Mouse (Mus musculus) T-helper 17 cell (primary cell): ENCODE measurements around the gene Serpina3c.

Source experiments
- in situ Hi-C, 2 experiments: fragments of 300-600 bp; cut with MboI, MseI; formaldehyde crosslinking; loops; 1 replicate in 1 of 2; 2 replicates in 1 of 2; pipeline ENCODE4 v1.15.1; 2025; ENCODE audit warnings: high pct_unique_total_duplicates in 2 of 2

The Serpina3c gene

DNA sequence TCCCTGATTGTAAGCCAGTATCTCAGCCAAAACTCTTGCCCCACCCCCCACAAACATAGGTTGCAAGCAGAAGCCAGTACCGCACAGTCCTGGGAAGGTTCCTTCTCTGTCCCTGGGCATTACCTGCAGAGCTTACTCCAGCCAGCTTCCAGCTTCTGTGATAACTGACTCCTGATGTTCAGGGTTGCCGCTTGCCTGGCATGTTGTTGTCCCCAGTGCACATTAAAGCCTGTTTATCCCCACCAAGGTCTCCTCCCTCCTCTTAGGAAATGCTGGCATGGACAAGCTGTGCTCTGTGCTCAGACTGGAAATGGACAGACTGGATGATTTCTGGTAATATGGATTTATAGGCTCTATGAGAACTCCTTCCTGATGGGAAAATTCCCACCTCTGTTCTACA, at the start of gene Serpina3c:
TSS of gene Serpina3c (minus strand) at position 215 of the 400 bp plus-strand sequence.
- in situ Hi-C loops, result no loop called here

DNA sequence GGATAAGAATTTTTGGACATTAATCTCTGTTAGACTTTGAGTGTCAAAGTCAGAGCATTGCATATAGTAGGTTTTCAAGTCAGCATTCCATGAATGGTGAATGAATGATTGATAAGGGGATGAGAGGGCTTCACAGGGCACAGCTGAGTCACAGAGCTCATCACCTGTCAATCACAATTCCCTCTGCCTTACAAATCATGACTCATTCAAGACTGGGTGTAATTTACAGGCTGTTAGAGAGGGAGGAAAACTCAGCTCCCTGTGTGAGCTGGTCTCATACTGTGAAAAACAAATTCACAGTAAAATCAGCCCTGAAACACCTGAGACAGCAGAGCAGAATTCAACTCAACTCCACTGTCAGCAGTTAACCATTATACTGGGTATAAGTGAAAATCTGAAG, 37.2 kb upstream of the Serpina3c start:
- in situ Hi-C loops, result no loop called here

DNA sequence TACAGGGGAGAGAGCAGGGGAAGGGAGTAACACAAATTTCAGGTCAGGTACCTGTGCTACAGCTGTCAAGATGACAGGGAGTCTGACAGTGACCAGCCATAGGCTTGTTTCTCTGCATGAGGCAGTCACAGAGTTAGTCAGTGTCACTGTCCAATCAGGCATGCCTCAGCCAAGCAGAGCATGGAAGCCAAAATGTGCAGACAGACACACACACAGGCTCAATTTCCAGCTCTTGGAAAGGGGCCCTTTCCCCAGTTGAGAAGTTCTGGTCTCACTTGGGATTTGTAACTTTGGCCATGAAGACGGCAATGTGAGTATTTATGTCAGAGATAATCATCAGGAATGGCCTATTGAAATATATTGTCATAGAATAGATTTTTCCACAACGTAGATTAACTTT, 35.6 kb upstream of the Serpina3c start:
- in situ Hi-C loops, result no loop called here

DNA sequence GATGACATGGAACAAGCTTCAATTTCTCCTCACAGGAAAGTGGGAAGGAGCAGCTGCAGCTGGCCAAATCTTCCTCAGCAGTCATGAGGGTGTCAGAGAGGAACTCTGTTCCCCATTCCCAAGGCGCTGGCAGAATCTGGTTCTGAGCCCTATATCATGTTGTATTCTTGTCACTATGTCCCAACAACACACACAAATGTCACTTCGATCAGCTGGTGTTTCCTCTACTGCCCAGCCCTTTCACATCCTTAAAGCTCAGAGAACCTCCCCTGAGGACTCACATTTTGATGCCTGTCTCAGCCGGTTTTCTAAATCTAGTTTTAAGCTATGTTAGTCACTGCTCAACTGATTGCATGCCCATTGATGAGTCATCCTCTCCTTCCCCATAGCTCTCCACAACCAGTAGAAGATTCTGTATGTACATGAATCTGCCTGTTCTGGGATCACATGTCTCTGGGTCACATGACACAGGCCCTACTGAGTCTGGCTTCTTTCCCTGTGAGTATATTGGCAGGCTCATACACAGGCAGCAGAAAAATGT, 32.4 kb upstream of the Serpina3c start:
- in situ Hi-C loops, result no loop called here

DNA sequence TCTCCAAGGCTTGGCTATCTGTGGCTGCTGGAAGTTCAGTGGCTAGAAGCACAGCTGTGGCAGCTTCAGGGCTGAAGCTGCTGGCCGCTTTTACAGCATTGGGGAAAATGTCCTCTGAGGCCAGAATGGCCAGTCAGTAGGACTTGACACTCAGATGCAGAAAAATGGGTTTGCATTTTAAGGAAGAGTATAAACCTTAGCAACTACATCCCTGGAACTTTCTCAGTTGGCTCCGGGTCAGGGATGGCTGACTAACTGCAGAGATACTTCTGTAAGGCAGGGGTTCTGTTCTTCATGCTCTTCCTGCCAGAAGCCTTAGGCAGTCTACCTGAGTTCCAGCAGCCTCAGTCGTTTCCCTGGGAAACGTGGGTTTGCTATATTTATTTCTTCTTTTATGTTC, 31.4 kb upstream of the Serpina3c start:
- in situ Hi-C loops, result no loop called here

DNA sequence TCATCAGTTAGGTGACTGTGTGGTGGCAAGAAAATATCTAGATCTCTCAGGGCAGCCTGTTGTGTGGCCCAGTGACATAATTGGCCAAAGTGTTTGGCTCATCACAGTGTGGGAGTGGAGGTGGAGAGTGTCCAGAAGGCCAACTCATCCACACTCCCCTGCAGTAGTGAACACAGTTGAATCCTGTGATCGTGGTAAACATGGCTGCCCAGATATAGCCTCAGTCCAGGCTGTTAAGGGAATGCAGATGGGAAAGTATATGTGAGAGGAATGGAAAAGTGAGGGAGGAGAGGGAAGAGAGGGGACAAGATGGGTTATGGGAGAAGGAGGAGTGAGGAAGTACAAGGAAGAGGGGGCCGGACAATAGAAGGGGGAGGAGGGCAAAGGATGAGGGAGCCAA, 25.3 kb upstream of the Serpina3c start:
- in situ Hi-C loops, result loop anchor here in 1 of 2 experiments (5.0 kb wide), 1 partner anchor 33 kb away; the partner anchor contains the start of gene Serpina3f

DNA sequence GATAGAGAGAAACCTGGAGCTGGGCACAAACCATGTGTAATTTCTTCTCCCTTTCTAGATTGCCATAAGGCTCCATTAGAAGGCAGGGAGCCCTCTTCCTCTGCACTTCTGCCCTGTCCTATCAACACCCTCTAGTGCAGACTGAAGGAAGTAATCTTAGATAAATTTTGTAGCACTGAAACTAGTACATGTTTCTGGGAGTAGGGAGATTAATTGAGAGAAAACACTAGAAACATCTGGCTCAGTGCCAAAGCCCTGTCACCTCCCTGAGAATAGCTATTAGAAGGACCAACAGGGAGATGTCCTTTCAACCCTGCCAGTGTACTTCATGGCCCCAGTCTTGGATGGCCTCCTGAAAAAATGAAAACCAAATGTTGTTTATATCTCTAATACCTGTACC, 24.9 kb upstream of the Serpina3c start:
- in situ Hi-C loops, result loop anchor here in 1 of 2 experiments (5.0 kb wide), 1 partner anchor 34 kb away; the partner anchor contains the start of gene Serpina3f

DNA sequence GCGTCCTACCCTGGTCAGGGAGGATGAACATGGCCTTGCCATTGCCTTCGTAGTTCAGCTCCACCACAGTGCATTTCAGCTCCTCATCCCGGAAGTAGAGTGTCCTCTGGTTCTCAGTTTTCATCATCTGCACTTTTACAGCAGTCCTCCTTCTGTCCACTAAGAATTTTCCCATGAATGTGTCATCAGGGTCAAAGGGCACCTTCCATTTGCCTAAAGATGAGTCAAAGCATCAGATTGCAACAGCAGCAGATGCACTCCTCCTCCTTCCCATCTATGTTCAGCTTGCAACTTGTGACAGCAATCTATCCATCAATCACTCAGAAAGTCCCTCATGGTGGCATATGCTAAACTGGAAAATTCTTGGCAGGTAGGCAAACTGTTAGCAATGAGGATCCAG, 22.0 kb upstream of the Serpina3c start:
- in situ Hi-C loops, result loop anchor here in 1 of 2 experiments (5.0 kb wide), 1 partner anchor 37 kb away; the partner anchor contains the start of gene Serpina3f

DNA sequence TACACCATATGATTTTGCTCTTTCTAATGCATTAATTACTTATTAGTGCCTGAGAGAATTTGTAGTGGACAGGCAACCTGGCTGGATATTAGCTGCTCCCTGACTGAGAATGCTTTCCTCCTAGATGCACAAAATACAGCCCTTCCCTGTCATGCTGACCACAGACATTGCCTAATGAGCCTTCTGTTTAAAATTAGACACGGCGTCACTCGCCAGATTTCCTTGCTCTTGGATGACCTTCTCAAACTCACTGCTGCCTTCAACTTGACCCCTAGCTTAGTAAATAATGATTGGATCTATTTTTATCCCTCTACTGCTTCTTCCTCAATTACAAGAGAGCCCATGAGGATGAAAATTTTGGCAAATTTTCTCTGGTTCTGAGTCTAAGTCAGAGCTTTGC, 21.1 kb upstream of the Serpina3c start:
- in situ Hi-C loops, result loop anchor here in 1 of 2 experiments (5.0 kb wide), 1 partner anchor 38 kb away; the partner anchor contains the start of gene Serpina3f

DNA sequence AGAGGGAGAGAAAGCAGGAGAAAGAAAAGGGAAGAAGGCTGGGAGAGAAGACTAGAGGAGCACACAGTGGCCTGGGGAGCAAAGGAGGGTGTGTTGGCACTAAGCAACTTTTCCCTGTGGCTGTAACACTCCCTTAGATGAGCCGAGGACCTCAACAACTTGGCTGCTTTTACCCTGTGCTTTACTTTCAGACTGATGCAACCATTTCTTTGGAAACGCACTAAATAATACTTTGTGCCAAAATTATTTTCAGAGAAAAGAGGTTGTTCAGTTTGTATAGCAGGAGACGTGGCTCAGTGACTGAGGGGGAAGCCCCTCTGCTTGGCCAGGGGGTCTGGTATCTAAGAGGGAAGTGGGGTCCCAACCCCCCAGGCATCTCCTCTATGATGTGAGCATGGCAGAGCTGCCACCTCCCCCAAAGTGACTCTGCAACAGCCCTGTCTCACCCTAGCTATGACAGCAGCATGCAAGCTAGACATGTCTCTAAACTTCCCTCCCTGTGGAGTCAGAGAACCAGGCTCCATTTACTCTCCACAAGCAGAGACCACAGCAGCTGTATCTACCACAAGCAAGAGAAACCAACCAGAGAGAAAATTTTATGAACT, 527 bp downstream of the Serpina3c start:
- in situ Hi-C loops, result no loop called here

DNA sequence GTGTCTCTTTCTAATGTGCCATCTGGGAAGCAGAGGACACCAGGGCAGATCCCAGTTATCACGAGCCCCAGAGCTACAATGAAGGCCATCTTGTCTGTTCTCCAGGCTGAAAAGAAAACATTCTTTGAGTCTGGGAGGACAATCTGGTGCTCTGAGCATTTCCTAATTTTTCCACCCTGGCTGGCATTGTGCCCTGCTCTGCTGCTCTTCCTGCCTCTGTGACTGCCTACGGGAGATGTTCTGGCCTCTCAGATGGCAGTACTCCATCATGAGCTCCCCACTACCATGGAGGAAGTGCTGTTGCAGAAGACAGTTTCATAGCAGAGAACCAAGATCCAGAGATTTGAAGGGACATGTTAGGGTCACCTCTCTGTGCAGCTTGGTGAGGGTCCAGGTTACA, 1.7 kb downstream of the Serpina3c start:
- in situ Hi-C loops, result no loop called here

DNA sequence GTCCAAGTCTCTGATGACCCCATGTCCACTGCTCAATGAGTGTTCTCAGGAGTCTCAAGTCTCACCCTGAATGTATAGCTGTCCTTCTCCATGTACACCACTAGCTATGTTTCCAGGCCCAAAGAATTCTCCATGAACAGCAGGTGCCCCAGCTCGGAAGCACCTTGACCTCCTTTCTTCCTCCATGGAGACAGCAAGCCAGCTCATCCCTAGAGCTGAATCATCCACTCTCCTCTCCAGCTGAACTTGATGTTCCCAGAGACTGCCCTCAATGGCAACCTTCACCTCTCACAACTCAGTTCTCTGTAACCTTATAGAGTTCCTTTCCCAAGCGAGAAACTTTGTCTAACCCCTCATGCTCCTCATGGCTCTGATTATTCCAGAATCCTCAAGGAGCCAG, 8.1 kb downstream of the Serpina3c start:
- in situ Hi-C loops, result no loop called here

DNA sequence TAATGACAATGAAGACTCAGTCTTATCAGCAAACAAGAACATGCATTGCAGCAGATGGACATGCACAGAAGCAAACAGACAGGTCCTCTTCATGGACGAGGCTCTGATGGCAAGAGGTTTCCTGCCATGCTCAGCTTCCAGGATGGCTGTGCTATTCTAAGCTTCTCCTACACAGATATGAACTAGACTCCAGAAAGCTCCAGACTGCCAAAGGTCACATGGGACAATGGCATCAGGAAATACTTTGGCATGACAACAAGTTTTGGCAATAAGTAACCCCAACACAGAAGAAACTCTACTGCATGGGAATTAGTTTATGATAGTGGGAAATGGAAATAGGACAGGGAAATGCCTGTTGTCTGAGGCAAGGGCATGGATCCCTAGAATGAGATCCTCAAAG, 10.4 kb downstream of the Serpina3c start:
- in situ Hi-C loops, result no loop called here

DNA sequence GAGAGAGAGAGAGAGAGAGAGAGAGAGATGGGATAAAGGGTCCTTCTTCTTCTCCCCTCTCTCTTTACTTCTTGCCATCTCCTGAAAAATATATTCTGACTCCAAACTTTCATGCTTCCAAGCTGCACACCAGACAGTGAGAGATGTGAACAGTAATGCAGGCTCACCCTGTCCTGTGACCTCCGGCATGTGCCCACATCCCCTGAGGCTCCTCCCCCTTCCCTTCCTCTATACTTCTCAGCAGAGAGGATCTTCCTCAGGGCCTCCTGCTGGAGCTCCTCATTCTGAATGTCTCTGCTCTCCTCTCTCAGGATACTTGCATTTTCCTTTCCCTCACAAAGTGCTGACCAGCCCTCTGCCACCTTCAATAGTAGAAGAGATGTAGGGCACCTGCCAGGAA, 11.2 kb downstream of the Serpina3c start:
- in situ Hi-C loops, result no loop called here

DNA sequence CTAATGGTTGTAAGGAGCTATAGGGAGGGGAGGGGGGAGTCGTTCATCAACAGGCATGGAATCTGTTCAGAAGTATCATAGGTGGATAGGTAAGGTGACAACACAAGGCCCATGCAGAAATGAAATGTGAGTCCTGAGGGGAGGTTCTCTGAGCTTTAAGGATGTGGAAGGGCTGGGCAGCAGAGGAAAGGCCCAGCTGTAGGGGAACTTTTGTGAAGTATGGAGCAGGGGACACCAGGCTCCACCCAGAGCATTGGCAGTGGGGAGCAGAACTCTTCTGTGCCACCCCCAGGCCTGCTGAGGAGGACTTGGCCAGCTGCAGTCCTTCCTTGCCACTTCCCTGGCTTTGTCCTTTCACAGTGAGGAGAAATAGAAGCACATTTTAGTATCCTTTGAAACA, 12.2 kb downstream of the Serpina3c start:
- in situ Hi-C loops, result no loop called here

DNA sequence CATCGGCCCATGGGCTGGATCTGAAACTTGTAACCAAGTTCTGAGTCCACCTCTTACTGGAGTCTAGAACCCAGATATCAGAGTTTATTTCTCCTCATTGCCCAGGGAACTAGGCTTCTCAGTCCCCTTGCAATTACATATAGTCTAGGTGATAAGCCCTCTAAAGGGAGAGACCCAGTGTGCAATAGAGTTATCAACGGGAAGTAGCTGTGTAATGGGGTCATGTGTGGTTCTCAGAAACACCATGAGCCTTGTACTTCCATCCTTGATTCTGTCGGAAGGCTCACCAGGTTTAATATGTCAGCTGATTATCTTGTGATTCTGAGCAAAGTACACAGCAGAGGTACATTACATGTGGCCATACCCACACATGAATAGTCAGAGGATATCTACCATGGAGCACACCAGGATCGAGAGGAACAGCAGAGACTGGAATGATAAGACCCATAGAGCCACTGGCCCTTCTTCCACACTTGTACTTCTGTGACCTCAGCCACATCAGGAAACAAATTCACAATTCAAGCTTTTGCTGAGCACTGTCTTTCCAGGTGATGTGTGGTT, 13.0 kb downstream of the Serpina3c start:
- in situ Hi-C loops, result no loop called here

DNA sequence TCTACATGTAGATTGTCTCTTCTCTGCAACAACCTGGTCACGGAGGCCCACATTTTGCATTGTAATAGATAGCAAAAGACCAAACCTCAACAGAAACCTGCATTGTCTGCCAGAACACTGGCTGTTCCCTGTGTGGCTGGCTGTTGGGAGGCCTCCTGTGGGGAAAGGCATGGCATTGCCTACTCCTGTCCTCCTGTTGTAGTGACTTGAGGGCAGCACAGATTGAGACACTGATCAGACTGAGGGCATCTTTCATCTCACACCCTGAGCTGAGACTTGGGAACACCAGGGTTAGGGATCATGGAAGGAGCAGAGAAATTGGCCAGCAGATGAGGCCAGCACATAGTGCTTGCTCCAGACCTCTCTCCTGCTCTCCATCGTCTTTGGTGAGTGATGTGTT, 15.5 kb downstream of the Serpina3c start:
- in situ Hi-C loops, result loop anchor here in 1 of 2 experiments (10.0 kb wide), 1 partner anchor 1117 kb away; no protein-coding TSS in a partner anchor

DNA sequence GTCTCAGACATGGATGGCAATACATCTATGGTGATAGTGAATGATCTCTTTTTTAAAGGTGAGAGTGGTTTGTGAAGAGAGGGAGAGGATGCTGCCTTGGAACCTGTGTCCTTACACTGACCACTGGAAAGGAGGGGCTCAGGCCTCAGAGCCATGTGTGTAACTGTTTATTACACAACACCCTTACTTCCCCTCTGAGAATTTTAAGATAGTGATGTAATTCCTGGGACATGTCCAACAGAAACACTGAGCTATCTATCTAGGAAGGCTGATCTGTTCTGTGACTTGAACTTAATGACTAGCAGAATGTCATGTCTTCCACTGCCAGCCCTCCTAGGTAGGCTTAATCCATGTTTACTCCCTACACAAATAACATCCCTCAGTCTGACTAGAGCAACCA, 22.6 kb downstream of the Serpina3c start:
- in situ Hi-C loops, result loop anchor here in 1 of 2 experiments (10.0 kb wide), 1 partner anchor 1124 kb away; no protein-coding TSS in a partner anchor

DNA sequence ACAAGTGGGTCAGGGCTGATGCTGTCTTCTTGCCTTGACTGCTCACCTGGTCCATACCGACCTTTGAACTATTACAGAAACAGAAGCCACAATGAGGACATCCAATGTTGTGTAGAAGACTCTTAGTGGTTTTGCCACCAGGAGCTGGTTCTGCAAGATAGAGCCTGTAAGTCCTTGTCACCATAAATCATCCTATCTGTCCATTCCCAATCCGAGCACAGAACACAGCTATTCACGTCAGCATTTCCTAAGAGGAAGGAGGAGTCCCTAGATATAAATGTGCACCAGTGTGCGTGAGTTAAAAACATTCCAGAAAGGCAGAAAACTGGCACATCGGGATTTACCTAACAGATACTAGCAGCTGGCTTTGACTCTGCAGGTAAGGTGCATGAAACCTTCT, 26.0 kb downstream of the Serpina3c start, which contains the start of gene Serpina3b:
TSS of gene Serpina3b (plus strand) at position 301 of the 400 bp plus-strand sequence.
- in situ Hi-C loops, result no loop called here

DNA sequence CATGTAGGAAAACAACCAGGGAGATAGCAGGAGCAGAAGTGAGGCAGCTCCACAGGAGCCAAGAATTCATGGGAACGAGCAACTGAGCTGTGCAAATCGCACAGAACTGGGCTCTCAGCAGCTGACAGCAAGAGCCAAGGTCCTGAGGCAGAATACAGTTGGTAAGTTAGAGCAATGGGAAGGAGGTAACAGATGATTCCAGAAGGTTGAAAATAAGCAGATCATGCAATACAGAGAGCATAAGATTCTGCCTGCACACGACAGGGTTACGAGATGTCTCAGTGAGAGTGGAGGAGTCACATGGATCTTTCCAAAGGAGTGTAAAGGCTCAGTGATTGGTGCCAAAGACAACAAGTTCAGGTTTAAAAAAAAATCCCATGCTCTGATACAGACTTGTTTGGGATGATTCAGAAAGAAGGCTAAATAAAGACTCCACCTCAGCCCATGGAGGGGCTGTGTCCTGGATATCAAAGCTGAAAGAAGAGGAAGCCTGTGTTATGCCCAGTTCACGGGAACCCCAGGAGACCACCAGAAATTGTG, 28.6 kb downstream of the Serpina3c start:
- in situ Hi-C loops, result no loop called here

DNA sequence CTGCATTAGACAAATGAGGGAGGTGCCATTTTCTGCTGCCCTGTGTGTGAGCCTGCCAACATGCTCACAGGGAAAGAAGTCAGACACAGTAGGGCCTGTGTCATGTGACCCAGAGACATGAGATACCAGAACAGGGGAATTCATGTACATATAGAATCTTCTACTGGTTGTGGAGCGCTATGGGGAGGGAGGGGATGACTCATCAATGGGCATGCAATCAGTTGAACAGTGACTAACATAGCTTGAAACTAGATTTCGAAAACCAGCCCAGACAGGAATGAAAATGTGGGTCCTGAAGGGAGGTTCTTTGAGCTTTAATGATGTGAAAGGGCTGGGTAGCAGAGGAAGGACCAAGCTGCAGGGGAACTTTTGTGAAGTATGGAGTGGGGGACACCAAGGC, 29.7 kb downstream of the Serpina3c start:
- in situ Hi-C loops, result no loop called here

DNA sequence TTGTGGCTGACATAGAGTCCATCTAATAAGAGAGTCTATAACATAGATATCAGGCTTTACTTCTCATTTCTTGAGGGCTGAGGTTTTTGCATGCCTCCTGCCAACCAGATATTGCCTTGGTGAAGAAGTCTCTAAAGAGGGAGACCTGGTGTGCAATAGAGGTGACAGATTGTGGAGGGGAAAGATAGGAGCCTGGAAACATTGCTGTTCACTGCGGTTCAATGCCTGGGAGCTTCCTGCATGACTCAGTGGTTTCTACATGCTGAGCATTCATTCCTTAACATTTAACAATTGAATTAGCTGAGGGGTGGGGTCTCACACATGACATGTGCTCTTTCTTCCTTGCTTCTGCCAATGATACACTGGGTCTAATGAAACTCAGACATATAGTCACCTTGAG, 30.6 kb downstream of the Serpina3c start:
- in situ Hi-C loops, result no loop called here
